Mouse (Mus musculus) hindbrain, embryonic 12.5 days (tissue): ENCODE results near the gene Xylb. TPM values are rescaled to one million over a fixed set of nuclear protein-coding genes. Genes with fewer than 3 reads are reported as not detected.

Experiments
- ATAC-seq: fragments of 200-750 bp; cut with Nextera tagmentation; 2 replicates; pipeline ENCODE4 v1.8.0; 2017; ENCODE audit warnings: moderate TSS enrichment; ENCODE audit not compliant: low FRiP score
- H3K27ac ChIP-seq: fragments of 300-500 bp; sonication (generic); 2 replicates; pipeline ENCODE4 v1.5.1; 2016; ENCODE audit warnings: mild to moderate bottlenecking
- H3K27me3 ChIP-seq: fragments of 300-500 bp; sonication (generic); 2 replicates; pipeline ENCODE4 v1.6.1; 2016; ENCODE audit warnings: mild to moderate bottlenecking
- H3K36me3 ChIP-seq: fragments of 300-500 bp; sonication (generic); 2 replicates; pipeline ENCODE4 v1.6.1; 2016; ENCODE audit warnings: mild to moderate bottlenecking
- H3K4me1 ChIP-seq: fragments of 300-500 bp; sonication (generic); 2 replicates; pipeline ENCODE4 v1.6.1; 2016
- H3K4me2 ChIP-seq: fragments of 300-500 bp; sonication (generic); replicated peaks from 2 replicates; pipeline ENCODE4 v1.6.1; 2016; ENCODE audit warnings: mild to moderate bottlenecking
- H3K4me3 ChIP-seq: fragments of 300-500 bp; sonication (generic); 2 replicates; pipeline ENCODE4 v1.5.1; 2016; ENCODE audit warnings: mild to moderate bottlenecking
- H3K9ac ChIP-seq: fragments of 300-500 bp; sonication (generic); 2 replicates; pipeline ENCODE4 v1.6.1; 2016; ENCODE audit warnings: mild to moderate bottlenecking, moderate library complexity
- H3K9me3 ChIP-seq: fragments of 300-500 bp; sonication (generic); replicated peaks from 2 replicates; pipeline ENCODE4 v1.6.1; 2016; ENCODE audit warnings: mild to moderate bottlenecking
- WGBS: fragments of 180-500 bp; shearing (Covaris S2); methylation state at CpG from one replicate; pipeline ENCODE4 v1.1.7; 2016; 5-methylcytosine and 5-hydroxymethylcytosine counted together
- polyA plus RNA-seq: library from polyadenylated mRNA; unstranded; fragments of >200 nt; fragmentation: Nextera tagmentation; extraction: Ambion mirVana; gene quantifications from 2 replicates; pipeline ENCODE4 v1.2.1, GENCODE M21; 2016

Xylb gene
- polyA plus RNA-seq, 1 experiment from 2014 or later, result 4.7 TPM

DNA sequence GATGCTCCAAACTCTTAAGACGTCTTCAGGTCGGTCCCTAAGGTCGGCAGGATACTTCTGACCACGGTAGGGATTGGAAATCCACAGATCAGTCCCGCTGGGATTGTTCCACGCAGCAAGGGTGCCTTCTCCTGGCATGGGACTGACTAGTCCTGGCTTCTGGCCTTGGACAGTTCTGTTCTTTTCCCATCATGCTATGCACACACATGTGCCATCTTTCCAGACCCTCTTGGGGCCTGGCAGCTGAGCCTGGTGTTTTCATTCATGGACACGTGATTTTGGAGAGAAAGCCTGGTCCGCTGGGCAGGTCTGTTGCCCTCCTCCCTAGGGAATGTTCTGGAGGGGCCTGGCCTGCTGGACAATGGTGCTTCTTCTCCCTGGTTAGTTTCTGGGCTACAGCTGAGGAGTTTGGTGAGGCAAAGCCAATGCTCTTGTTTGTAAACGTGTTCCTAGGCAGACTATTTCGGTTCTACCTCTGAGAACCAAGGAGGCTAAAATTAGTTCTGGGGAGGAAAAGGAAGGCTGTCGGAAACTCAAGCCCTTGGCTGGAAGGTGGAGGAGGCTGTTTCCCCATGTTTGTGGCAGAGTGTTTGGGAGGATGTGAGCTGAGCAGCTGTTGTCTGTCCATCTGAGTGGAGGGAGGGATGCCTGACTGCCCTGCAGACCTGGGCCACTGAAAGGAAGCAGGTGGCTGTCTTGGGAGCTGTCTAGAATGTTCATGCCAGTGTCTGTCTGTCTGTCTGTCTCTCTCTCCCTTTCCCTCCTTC lies 51.9 kb downstream of the Xylb start:
- H3K36me3 ChIP-seq, result peaks cover 12% of the 10 kb centered on the region; the same call in 1 of the 2 replicates
- no peak overlapping the region for H3K4me3 ChIP-seq
- peaks cover 44% of the 10 kb centered on the region for H3K4me1 ChIP-seq
- WGBS, result 83% methylated on average over 11 of the region's 11 CpGs
- no peak for ATAC-seq
- H3K4me2 ChIP-seq, result no peak overlapping the region
- no peaks in the 10 kb centered on the region for H3K27me3 ChIP-seq
- H3K9me3 ChIP-seq, result peaks cover 6% of the 10 kb centered on the region; the same call in 1 of the 2 replicates
- no peak overlapping the region for H3K27ac ChIP-seq
- H3K9ac ChIP-seq, result no peak overlapping the region

DNA sequence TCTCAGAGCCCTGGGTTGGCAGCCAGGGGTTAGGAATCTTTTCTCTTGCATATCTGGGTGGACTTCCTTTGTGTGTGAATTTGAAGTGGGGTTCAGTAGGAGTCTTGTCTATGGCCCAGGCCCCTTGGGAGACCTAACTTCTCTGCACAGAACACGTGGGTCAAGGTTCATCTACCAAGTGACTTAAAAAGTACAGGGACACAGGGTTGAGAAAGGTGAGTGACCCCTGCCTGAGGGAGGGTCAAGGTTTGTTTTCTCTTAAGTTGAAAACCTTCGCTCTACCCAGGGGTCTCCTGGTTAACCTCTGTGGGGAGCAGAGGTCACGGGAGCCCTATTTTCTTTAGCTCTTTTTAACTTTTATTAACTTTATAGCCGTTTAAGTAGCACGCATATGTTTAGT lies 52.7 kb downstream of the Xylb start:
- no peak overlapping the region for H3K27ac ChIP-seq
- WGBS, result 78% methylated on average over 5 of the region's 5 CpGs
- H3K4me3 ChIP-seq, result no peak overlapping the region
- no peaks in the 10 kb centered on the region for H3K27me3 ChIP-seq
- ATAC-seq, result no peak
- H3K36me3 ChIP-seq, result peaks cover 12% of the 10 kb centered on the region; the same call in 1 of the 2 replicates
- no peak overlapping the region for H3K9ac ChIP-seq
- no peak overlapping the region for H3K4me2 ChIP-seq
- peaks cover 36% of the 10 kb centered on the region for H3K4me1 ChIP-seq
- peaks cover 6% of the 10 kb centered on the region; the same call in 1 of the 2 replicates for H3K9me3 ChIP-seq

DNA sequence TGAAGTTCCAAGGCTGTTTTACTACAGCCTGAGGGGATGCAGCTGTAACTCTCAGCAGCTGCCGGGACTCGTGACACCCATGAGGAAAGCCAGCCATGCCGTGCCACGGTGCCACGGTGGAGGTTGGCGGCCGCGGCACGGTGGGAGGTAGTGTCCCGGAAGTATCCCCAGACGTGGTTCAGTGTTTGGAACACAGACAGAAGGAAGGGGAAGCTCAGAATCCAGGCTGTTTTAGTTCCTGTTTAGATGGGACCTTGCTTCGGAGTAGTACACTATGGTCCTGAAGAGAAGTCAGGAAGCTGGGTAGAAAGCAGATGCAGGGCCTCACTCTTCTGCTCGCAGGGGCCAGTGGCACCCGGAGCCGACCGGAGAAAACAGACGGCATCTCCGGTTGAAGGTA lies 60.8 kb downstream of the Xylb start:
- no peaks in the 10 kb centered on the region for H3K27me3 ChIP-seq
- ATAC-seq, result no peak
- no peak overlapping the region for H3K27ac ChIP-seq
- peaks cover 15% of the 10 kb centered on the region for H3K4me1 ChIP-seq
- no peaks in the 10 kb centered on the region for H3K9me3 ChIP-seq
- 79% methylated on average over 18 of the region's 18 CpGs for WGBS
- no peak overlapping the region for H3K4me2 ChIP-seq
- H3K4me3 ChIP-seq, result no peak overlapping the region
- no peaks in the 10 kb centered on the region for H3K36me3 ChIP-seq
- H3K9ac ChIP-seq, result no peak overlapping the region

DNA sequence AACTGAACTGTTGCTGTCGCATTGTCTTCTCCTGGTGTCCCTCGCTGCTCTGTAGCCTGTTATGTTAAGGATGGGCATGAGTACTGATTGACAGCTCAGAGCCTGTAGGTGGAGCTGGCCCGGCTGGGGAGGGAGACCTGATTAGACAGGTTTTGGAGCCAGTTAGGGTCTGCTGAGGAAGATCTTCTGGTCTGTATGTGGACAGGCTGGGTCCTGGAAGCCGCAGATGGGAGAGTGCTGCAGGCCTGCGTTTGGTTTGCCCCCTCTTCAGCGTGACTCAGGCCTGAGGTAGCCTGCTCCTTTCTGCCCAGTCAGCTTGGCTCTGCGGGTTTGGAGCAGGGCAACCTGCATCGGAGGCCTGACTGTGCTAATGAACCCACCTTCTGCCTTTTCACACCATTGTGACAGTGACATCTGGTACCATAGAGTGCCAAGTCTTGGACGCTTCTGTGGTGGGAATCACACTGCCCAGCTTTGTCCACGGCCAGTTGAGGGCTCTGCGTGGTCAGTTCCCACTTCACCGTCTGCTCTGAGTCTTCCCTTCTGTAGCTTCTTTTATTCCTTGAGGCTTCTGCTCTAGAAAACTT lies 62.8 kb downstream of the Xylb start:
- Histone ChIP-seq H3K27me3 (no peaks in the 10 kb centered on the region), H3K9me3 (no peaks in the 10 kb centered on the region), H3K4me1 (peaks cover 22% of the 10 kb centered on the region), H3K9ac (no peak overlapping the region), H3K36me3 (no peaks in the 10 kb centered on the region), H3K4me3 (no peak overlapping the region), H3K27ac (no peak overlapping the region), H3K4me2 (no peak overlapping the region)
- WGBS, result 82% methylated on average over 12 of the region's 12 CpGs
- ATAC-seq, result no peak

DNA sequence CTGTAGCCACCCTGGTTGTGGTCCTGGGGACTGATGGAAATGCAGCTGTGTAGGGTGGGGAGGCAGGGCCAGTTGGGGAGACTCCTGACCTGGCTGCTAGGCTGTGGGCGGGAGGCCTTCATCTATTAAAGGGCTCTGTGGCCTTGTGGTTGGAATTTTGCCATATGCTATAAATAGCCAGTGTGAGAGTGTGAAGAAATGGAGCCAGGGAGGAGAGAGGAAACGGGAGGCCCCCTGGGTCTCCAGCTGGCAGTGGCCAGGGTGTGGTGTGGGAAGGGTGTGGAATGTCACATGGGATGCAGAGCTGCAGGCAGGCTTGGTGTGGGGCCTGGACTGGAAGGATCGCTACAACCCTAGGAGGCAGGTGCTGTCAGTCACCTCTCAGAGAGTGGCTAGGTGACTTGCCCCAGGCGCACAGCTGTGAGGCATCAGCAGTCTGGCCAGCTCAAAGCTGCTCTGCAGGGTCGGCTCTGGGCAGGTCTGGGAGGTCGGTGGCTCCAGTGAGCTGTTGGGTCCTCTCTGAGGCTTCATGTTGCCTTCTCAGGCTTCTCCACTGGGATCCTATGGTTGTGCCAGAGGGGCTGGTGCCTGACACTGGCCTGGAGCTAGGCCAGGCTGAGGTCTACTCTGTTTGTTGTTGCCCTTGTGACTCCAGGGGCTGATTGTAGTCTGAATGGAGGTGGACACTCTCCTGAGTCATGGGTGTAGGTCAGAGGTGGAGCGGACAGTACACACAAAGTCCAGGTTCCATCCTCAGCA lies 68.2 kb downstream of the Xylb start:
- 0 out of 2 replicates have a peak overlapping the region, but pooled peaks have one; percentile 23 for H3K9ac ChIP-seq
- H3K27me3 ChIP-seq, result no peaks in the 10 kb centered on the region
- no peak overlapping the region for H3K4me2 ChIP-seq
- peaks cover 22% of the 10 kb centered on the region for H3K4me1 ChIP-seq
- peak overlapping the region; percentile 26 for H3K27ac ChIP-seq
- ATAC-seq, result no peak
- no peaks in the 10 kb centered on the region for H3K9me3 ChIP-seq
- no peak overlapping the region for H3K4me3 ChIP-seq
- peaks cover 28% of the 10 kb centered on the region for H3K36me3 ChIP-seq
- WGBS, result 71% methylated on average over 7 of the region's 7 CpGs

DNA sequence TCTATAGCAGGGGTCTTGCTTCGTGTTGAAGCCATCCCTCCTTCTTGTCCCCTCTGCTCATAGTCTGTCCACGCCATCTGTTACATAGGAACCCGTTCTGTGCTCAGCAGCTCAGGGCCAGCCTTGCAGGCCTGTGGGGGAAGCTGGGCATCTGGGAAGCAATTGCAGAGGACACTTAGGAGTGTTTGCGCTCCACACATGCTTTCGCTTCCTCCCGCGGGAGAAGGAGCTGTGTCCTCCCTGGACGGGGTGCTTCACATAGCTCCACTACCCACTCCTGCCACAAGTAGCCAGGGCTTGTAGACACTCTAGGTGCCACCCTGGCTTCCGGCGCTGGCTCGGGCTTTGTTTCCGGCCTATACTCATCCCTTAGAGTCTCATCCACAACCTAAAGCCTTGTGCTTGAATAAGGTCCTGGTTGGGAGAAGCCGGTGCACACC lies 68.8 kb downstream of the Xylb start:
- no peaks in the 10 kb centered on the region for H3K27me3 ChIP-seq
- WGBS, result 93% methylated on average over 13 of the region's 13 CpGs
- H3K4me2 ChIP-seq, result no peak overlapping the region
- H3K4me3 ChIP-seq, result no peak overlapping the region
- H3K9ac ChIP-seq, result no peak overlapping the region
- H3K27ac ChIP-seq, result no peak overlapping the region; the same call in 1 of the 2 replicates
- H3K9me3 ChIP-seq, result no peaks in the 10 kb centered on the region
- ATAC-seq, result no peak
- H3K4me1 ChIP-seq, result peaks cover 22% of the 10 kb centered on the region
- peaks cover 30% of the 10 kb centered on the region for H3K36me3 ChIP-seq

DNA sequence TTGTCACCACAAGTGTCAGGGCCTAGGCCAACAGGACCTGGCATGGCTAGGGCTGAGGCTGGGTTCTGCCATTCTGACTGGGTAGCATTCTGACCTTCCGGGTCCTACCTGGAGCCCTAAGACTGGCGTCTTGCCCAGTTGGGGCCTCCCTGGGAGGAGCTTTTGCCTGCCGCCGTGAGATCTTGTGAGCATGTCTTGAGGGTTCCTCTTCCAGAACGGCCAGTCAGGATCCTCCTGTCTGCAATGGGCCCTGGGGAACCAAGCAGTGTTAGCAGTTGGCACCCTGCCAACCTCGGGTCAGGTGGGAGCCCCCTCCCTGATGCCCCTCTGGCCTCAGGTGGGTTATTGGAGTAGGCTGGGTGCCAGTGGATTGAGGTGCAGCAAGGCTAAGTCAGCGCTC lies 69.3 kb downstream of the Xylb start:
- no peak overlapping the region for H3K9ac ChIP-seq
- H3K27ac ChIP-seq, result no peak overlapping the region
- 83% methylated on average over 7 of the region's 7 CpGs for WGBS
- no peaks in the 10 kb centered on the region for H3K27me3 ChIP-seq
- peaks cover 34% of the 10 kb centered on the region for H3K36me3 ChIP-seq
- no peak for ATAC-seq
- no peak overlapping the region for H3K4me3 ChIP-seq
- H3K4me1 ChIP-seq, result peaks cover 22% of the 10 kb centered on the region
- no peak overlapping the region for H3K4me2 ChIP-seq
- no peaks in the 10 kb centered on the region for H3K9me3 ChIP-seq

DNA sequence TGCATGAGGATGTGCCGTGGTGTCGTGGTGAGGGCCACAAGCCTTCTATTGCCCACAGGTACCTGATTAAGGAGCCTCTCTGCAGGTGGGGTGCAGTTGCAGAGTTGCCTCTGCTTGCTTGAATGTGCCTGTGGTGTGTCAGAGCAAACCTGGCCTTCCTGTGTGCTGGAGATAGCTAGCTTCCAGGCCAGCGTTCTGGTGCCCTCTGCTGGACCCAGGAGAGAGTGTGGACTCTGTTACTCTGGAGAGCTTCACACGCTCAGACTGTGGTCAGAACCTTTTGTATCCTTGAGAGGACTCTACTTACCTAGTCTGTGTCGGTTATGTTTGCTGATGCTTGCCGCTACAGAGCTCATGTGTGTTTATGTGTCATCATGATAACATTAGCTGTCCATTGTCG lies 73.1 kb downstream of the Xylb start:
- Histone ChIP-seq H3K4me3 (no peak overlapping the region), H3K36me3 (peaks cover 68% of the 10 kb centered on the region), H3K27ac (0 out of 2 replicates have a peak overlapping the region, but pooled peaks have one; percentile 7), H3K9me3 (no peaks in the 10 kb centered on the region), H3K27me3 (no peaks in the 10 kb centered on the region), H3K4me1 (peaks cover 11% of the 10 kb centered on the region), H3K9ac (no peak overlapping the region), H3K4me2 (no peak overlapping the region)
- WGBS, result 61% methylated on average over 7 of the region's 7 CpGs
- ATAC-seq, result peak; percentile 68

DNA sequence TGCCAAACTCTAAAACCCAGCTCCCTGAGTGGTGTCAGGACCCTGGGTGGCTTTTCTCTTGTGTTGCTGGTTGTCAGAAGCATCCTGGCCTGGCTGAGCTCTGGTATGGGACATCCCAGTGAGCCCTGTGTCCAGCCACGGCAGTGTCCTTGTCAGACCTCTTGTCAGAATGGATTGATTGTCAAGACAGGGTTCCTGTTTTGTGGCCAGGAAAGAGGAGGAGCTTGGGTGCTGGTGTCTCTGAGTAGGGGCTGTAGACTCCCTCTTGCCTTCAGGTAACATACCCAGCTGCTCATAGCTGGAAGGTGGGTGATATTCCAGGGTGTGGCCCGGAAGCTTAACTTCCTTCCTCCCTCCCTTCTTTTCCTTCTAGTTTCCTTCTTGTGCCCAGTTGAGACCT lies 78.7 kb downstream of the Xylb start:
- no peaks in the 10 kb centered on the region for H3K9me3 ChIP-seq
- no peak overlapping the region for H3K4me3 ChIP-seq
- no peaks in the 10 kb centered on the region for H3K27me3 ChIP-seq
- H3K27ac ChIP-seq, result no peak overlapping the region
- H3K4me1 ChIP-seq, result no peaks in the 10 kb centered on the region
- peaks cover 87% of the 10 kb centered on the region for H3K36me3 ChIP-seq
- 88% methylated on average over 2 of the region's 2 CpGs for WGBS
- no peak for ATAC-seq
- H3K4me2 ChIP-seq, result no peak overlapping the region
- no peak overlapping the region for H3K9ac ChIP-seq

DNA sequence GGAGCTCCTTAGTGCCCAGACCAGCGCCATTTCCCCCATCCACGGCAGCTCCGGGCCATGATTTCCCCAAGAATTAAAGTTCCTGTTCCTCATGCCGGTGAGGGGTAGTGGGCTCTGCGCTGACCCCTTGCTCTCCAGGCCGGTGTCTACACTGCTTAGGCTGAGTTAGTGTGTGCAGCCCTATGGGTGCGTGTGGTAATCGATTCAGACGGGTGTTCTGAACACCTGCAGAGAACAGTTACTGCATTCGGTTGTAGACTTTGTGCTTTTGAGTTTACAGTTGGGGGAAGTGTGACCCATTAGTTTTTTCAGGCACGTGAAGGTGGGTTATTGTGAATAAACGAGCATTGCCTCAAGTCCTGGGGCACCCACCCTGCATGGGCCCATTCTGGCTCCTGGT lies 80.9 kb downstream of the Xylb start:
- Histone ChIP-seq H3K4me1 (no peaks in the 10 kb centered on the region), H3K36me3 (peaks cover 70% of the 10 kb centered on the region), H3K4me2 (no peak overlapping the region), H3K27me3 (no peaks in the 10 kb centered on the region), H3K9me3 (no peaks in the 10 kb centered on the region), H3K4me3 (no peak overlapping the region), H3K9ac (no peak overlapping the region), H3K27ac (no peak overlapping the region)
- no peak for ATAC-seq
- WGBS, result 91% methylated on average over 12 of the region's 12 CpGs

DNA sequence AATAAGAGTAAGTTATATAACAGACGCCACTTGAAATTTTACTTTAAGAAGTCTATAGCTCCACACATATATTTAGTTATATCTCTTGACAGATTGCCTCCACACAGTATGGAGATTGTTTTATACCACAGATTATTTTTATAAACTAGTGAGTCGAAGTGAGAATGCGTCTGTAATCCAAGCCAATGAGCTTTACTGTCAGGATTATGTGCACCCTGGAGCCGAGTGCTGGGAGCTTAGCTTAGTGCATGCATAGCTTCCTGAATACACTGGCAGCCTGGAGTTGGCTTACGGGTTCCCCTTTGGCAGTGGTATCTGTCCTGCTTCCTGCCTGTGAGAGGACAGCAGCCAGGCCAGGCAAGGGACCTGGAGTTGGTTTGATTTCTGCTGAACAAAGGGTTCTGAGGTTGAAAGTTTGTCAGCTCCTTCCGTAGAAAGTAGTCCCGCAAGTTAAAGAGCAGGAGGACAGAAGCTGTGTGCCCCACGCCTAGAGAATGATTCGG lies 81.4 kb downstream of the Xylb start:
- no peaks in the 10 kb centered on the region for H3K4me1 ChIP-seq
- H3K4me3 ChIP-seq, result no peak overlapping the region
- H3K27ac ChIP-seq, result no peak overlapping the region
- H3K27me3 ChIP-seq, result no peaks in the 10 kb centered on the region
- no peak overlapping the region for H3K9ac ChIP-seq
- no peak overlapping the region for H3K4me2 ChIP-seq
- no peak for ATAC-seq
- WGBS, result 92% methylated on average over 9 of the region's 9 CpGs
- H3K9me3 ChIP-seq, result no peaks in the 10 kb centered on the region
- H3K36me3 ChIP-seq, result peaks cover 67% of the 10 kb centered on the region
